Mouse (Mus musculus): ENCODE data around the gene Gm44579. TPM values are rescaled to one million over a fixed set of nuclear protein-coding genes. Genes with fewer than 3 reads are reported as not detected.

Gene Gm44579
- total RNA-seq, 2 experiments from 2014 or later, result not detected

DNA sequence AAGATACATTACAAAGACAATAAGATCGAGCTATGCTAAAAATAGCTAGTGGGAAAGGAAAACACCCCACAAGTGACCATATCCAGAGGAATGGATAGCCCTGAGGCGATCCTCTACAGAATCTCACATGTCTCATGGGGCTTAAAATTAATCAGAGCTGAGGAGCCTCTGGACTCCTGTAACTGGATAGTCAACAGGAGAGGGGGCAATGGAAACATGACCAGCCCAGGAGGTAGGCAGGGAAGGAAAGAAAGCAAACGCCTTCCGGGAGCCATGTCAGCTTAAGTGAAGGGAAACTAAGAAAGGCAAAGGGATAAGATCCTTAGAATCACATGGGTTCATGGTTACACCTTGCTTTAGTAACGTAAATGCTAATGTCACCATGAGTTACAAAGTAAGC lies 80.0 kb downstream of the Gm44579 start:
- DNase-seq, result no peak
- intact Hi-C loops (cut with DNase I), result no loop called here

DNA sequence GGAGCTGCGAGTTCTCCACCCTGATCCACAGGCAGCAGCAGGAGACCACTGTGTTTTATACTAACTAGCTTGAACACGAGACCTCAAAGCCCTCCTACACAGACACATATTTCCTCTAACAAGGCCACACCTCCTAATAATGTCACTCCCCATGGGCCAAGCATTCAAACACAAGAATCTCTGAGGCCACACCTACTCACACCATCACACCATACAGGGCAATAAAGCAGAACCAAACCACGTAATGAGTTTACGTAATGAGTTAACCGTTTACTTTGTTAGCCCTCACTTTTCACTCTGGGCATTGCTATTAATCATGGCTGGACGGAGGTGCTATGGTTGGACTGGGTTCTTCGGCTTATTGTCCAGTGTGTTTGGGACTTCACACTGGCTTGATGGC lies 81.0 kb downstream of the Gm44579 start:
- no peak for DNase-seq
- intact Hi-C loops (cut with DNase I), result no loop called here

DNA sequence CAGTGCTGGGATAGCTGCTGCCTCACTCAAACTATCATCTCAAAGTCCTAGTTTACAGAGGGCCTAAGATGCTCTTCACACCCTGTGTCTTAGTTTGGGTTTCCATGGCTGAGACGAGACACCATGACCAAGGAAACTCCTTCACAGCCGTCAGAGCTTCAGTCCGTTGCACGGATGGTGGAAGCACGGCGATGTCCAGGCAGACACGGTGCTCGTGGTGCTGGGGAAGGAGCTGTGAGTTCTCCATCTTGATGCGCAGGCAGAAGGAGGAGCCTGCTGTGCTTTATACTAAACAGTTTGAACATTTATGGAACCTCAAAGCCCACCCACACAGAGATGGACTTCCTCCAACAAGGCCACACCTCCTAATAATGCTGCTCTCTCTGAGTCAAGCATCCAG lies 83.9 kb downstream of the Gm44579 start:
- intact Hi-C loops (cut with DNase I), result no loop called here
- DNase-seq, result no peak

Other genes with a start within 250 kb of the Gm44579 start
- 1 to 10 TPM; 1.9 to 3.5 TPM for gene Col2a1, start 216.3 kb downstream of the Gm44579 start, total RNA-seq (2021)
- gene Pfkm, start 128.4 kb downstream of the Gm44579 start, total RNA-seq (2021), result 1,000 to 10,000 TPM; 2,575 to 2,874 TPM
- gene Senp1, start 127.2 kb downstream of the Gm44579 start, total RNA-seq (2021), result 1 to 10 TPM; 6.0 to 8.1 TPM
- 100 to 1,000 TPM; 107 to 122 TPM for gene Asb8, start 55.4 kb downstream of the Gm44579 start, total RNA-seq (2021)
- gene Ccdc184, start 53.8 kb downstream of the Gm44579 start, total RNA-seq (2021), result not detected
- gene Olfr288, start 25.4 kb downstream of the Gm44579 start, total RNA-seq (2021), result not detected
- gene Olfr287, start 79 bp upstream of the Gm44579 start, total RNA-seq (2021), result not detected
- not detected for gene Olfr286, start 13.5 kb upstream of the Gm44579 start, total RNA-seq (2021)
- gene H1fnt, start 36.3 kb upstream of the Gm44579 start, total RNA-seq (2021), result not detected
- gene Zfp641, start 75.2 kb upstream of the Gm44579 start, total RNA-seq (2021), result 10 to 100 TPM in 1 of 2 experiments, 1 to 10 TPM in 1; 9.7 to 10.3 TPM
- not detected for gene Olfr285, start 96.4 kb upstream of the Gm44579 start, total RNA-seq (2021)
- gene Olfr284, start 120.0 kb upstream of the Gm44579 start, total RNA-seq (2021), result not detected
- gene Olfr283, start 160.0 kb upstream of the Gm44579 start, total RNA-seq (2021), result not detected
- not detected for gene Olfr282, start 210.2 kb upstream of the Gm44579 start, total RNA-seq (2021)
- gene Olfr281, start 231.6 kb upstream of the Gm44579 start, total RNA-seq (2021), result not detected
- not detected for gene OR5BS1P, start 248.9 kb upstream of the Gm44579 start, total RNA-seq (2021)